Mouse (Mus musculus) kidney, embryonic 14.5 days (tissue): ENCODE results near the gene Nme1. TPM values are rescaled to one million over a fixed set of nuclear protein-coding genes. Genes with fewer than 3 reads are reported as not detected.

ENCODE experiments used
- ATAC-seq: fragments of 200-750 bp; cut with Nextera tagmentation; 2 replicates; pipeline ENCODE4 v1.8.0; 2017; ENCODE audit warnings: moderate number of reproducible peaks, mild to moderate bottlenecking, moderate TSS enrichment, moderate library complexity; ENCODE audit not compliant: low FRiP score, low TSS enrichment
- H3K27ac ChIP-seq: fragments of 300-500 bp; sonication (generic); 2 replicates; pipeline ENCODE4 v1.5.1; 2014; ENCODE audit warnings: low read depth, mild to moderate bottlenecking, low read length, moderate library complexity, mixed read lengths
- H3K27me3 ChIP-seq: fragments of 300-500 bp; sonication (generic); 2 replicates; pipeline ENCODE4 v1.6.1; 2014; ENCODE audit warnings: mild to moderate bottlenecking, low read length; ENCODE audit not compliant: control insufficient read depth, insufficient read depth
- H3K36me3 ChIP-seq: fragments of 300-500 bp; sonication (generic); 2 replicates; pipeline ENCODE4 v1.6.1; 2014; ENCODE audit warnings: low read length, mixed read lengths; ENCODE audit not compliant: control insufficient read depth, insufficient read depth
- H3K4me1 ChIP-seq: fragments of 300-500 bp; sonication (generic); 2 replicates; pipeline ENCODE4 v1.6.1; 2014; ENCODE audit warnings: low read length, mixed read lengths; ENCODE audit not compliant: control insufficient read depth, insufficient read depth
- H3K4me2 ChIP-seq: fragments of 300-500 bp; sonication (generic); replicated peaks from 2 replicates; pipeline ENCODE4 v1.6.1; 2014; ENCODE audit warnings: low read depth, mild to moderate bottlenecking, low read length
- H3K4me3 ChIP-seq: fragments of 300-500 bp; sonication (generic); 2 replicates; pipeline ENCODE4 v1.5.1; 2014; ENCODE audit warnings: mild to moderate bottlenecking, low read length
- H3K9ac ChIP-seq: fragments of 300-500 bp; sonication (generic); 2 replicates; pipeline ENCODE4 v1.6.1; 2014; ENCODE audit warnings: low read depth, mild to moderate bottlenecking, low read length, moderate library complexity
- H3K9me3 ChIP-seq: fragments of 300-500 bp; sonication (generic); 2 replicates; pipeline ENCODE4 v1.6.1; 2016; ENCODE audit warnings: low read length; ENCODE audit not compliant: control insufficient read depth
- WGBS: fragments of 180-500 bp; shearing (Covaris S2); extraction: QIAGEN DNeasy Blood & Tissue Kit; methylation state at CpG from one replicate; pipeline ENCODE4 v1.1.7; 2014; 5-methylcytosine and 5-hydroxymethylcytosine counted together
- polyA plus RNA-seq: library from polyadenylated mRNA; unstranded; fragments of >200 nt; fragmentation: Nextera tagmentation; extraction: Ambion mirVana; gene quantifications from 2 replicates; pipeline ENCODE4 v1.2.1, GENCODE M21; 2014

The Nme1 gene
- polyA plus RNA-seq = 211 and 282 TPM in 2 replicates

GRCm38 (mm10) chr11:93968005-93968847, at the start of gene Nme1, which contains the start of gene Gm20390:
Gene Nme1 (minus strand): TSS chr11:93968521.
Gene Gm20390 (minus strand): TSS chr11:93968293.
- Histone ChIP-seq H3K4me1 (peaks cover 4% of the 10 kb centered on the region; the same call in 1 of the 2 replicates), H3K36me3 (peaks cover 27% of the 10 kb centered on the region), H3K4me2 (peak within 1 kb of the TSS; percentile 55), H3K27ac (peak within 1 kb of the TSS; percentile 63; the same call in 1 of the 2 replicates), H3K27me3 (no peaks in the 10 kb centered on the region), H3K9me3 (no peaks in the 10 kb centered on the region), H3K9ac (peak within 1 kb of the TSS; percentile 78), H3K4me3 (peak within 1 kb of the TSS; percentile 90)
- ATAC-seq = peak; percentile 96
- WGBS = under 1% methylated on average over 40 of the region's 40 CpGs

GRCm38 (mm10) chr11:94003346-94003745, 35.0 kb upstream of the Nme1 start:
- Histone ChIP-seq H3K36me3 (no peaks in the 10 kb centered on the region), H3K9ac (no peak overlapping the region), H3K4me2 (no peak overlapping the region), H3K4me3 (no peak overlapping the region), H3K4me1 (no peaks in the 10 kb centered on the region), H3K9me3 (peaks cover 2% of the 10 kb centered on the region; the same call in 1 of the 2 replicates), H3K27ac (no peak overlapping the region), H3K27me3 (no peaks in the 10 kb centered on the region)
- ATAC-seq = no peak
- 93% methylated on average over 2 of the region's 2 CpGs for WGBS

GRCm38 (mm10) chr11:93999276-93999675, 31.0 kb upstream of the Nme1 start:
- Histone ChIP-seq H3K4me2 (no peak overlapping the region), H3K9me3 (peaks cover 2% of the 10 kb centered on the region; the same call in 1 of the 2 replicates), H3K36me3 (no peaks in the 10 kb centered on the region), H3K4me1 (peaks cover 18% of the 10 kb centered on the region), H3K27ac (no peak overlapping the region), H3K9ac (no peak overlapping the region), H3K4me3 (no peak overlapping the region), H3K27me3 (no peaks in the 10 kb centered on the region)
- no peak for ATAC-seq

GRCm38 (mm10) chr11:93997141-93997775, 28.9 kb upstream of the Nme1 start:
- 32% methylated on average over 13 of the region's 13 CpGs for whole genome bisulfite sequencing
- Histone ChIP-seq H3K4me1 (peaks cover 18% of the 10 kb centered on the region), H3K27ac (no peak overlapping the region), H3K9ac (peak overlapping the region; percentile 92; the same call in 1 of the 2 replicates), H3K4me3 (peak overlapping the region; percentile 96), H3K9me3 (no peaks in the 10 kb centered on the region), H3K4me2 (peak overlapping the region; percentile 78), H3K27me3 (no peaks in the 10 kb centered on the region), H3K36me3 (no peaks in the 10 kb centered on the region)
- no peak for ATAC-seq

- peak overlapping the region; percentile 78 for H3K4me2 ChIP-seq
- no peaks in the 10 kb centered on the region for H3K9me3 ChIP-seq
- no peaks in the 10 kb centered on the region for H3K27me3 ChIP-seq
- H3K36me3 ChIP-seq = no peaks in the 10 kb centered on the region
- H3K27ac ChIP-seq = peak overlapping the region; percentile 94
- H3K9ac ChIP-seq = peak overlapping the region; percentile 92
- H3K4me1 ChIP-seq = peaks cover 18% of the 10 kb centered on the region
- under 1% methylated on average over 58 of the region's 58 CpGs for WGBS
- peak overlapping the region; percentile 96 for H3K4me3 ChIP-seq
- ATAC-seq = peak; percentile 72
Measured at GRCm38 (mm10) chr11:93996306-93997140, 28.2 kb upstream of the Nme1 start.

- Histone ChIP-seq H3K9ac (peak within 1 kb of the TSS; percentile 92), H3K4me1 (peaks cover 18% of the 10 kb centered on the region)
- under 1% methylated on average over 45 of the region's 70 CpGs for WGBS
Measured at GRCm38 (mm10) chr11:93995720-93996305, 27.5 kb upstream of the Nme1 start, which contains the start of gene Spag9. Gene Spag9 (plus strand): TSS chr11:93996091.

GRCm38 (mm10) chr11:93995111-93995719, 26.9 kb upstream of the Nme1 start:
- Histone ChIP-seq H3K4me3 (peak overlapping the region; percentile 96), H3K4me2 (peak overlapping the region; percentile 78), H3K27ac (peak overlapping the region; percentile 95), H3K36me3 (no peaks in the 10 kb centered on the region), H3K9ac (peak overlapping the region; percentile 92), H3K9me3 (no peaks in the 10 kb centered on the region), H3K4me1 (peaks cover 18% of the 10 kb centered on the region), H3K27me3 (no peaks in the 10 kb centered on the region)
- WGBS = 7% methylated on average over 15 of the region's 15 CpGs
- ATAC-seq = peak; percentile 48

More at GRCm38 (mm10) chr11:93995720-93996305, 27.5 kb upstream of the Nme1 start, which contains the start of gene Spag9:
- Histone ChIP-seq H3K4me2 (peak within 1 kb of the TSS; percentile 78), H3K27ac (peak within 1 kb of the TSS; percentile 95), H3K36me3 (no peaks in the 10 kb centered on the region), H3K4me3 (peak within 1 kb of the TSS; percentile 96), H3K27me3 (no peaks in the 10 kb centered on the region), H3K9me3 (no peaks in the 10 kb centered on the region)
- peak; percentile 92 for ATAC-seq

- Histone ChIP-seq H3K4me1 (peaks cover 18% of the 10 kb centered on the region), H3K36me3 (no peaks in the 10 kb centered on the region), H3K27me3 (no peaks in the 10 kb centered on the region), H3K4me3 (peak overlapping the region; percentile 96), H3K9me3 (no peaks in the 10 kb centered on the region), H3K9ac (peak overlapping the region; percentile 92; the same call in 1 of the 2 replicates), H3K27ac (peak overlapping the region; percentile 95; the same call in 1 of the 2 replicates), H3K4me2 (peak overlapping the region; percentile 78)
- ATAC-seq = no peak
- WGBS = 60% methylated on average over 5 of the region's 5 CpGs
Measured at GRCm38 (mm10) chr11:93994531-93994930, 26.2 kb upstream of the Nme1 start.
